Mouse (Mus musculus): ENCODE data around the gene Gm14409.
"Not testable (repeated sequence)": the region's sequence is repeated elsewhere in the genome, so short reads cannot be mapped to it uniquely, and the experiment has no call there.

Gene Gm14409

GRCm38 (mm10) chr2:177266936-177267335 lies at the start of gene Gm14409:
Gm14409 (minus strand) TSS chr2:177267036.
- not testable (repeated sequence) for DNase-seq

DNA sequence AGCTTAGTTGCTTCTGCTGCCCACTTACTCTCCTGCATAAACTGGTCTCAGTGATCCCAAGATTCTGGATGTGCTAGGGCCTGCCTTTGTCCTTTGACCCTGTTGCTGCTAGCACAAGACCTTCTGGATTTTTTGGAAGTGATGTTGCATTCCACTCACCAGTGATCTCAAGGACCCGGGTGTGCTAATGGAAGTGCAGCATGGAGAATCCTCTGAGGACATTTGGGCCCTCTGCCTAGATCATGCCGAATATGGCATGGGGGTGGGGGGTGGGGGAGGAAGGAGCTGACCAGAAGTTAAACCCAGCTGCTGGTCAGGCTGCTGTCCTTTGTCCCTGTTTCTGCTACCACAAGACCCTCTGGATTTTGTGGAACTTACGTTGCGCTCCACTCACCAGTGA lies 42.8 kb upstream of the Gm14409 start:
- DNase-seq, result not testable (repeated sequence)

DNA sequence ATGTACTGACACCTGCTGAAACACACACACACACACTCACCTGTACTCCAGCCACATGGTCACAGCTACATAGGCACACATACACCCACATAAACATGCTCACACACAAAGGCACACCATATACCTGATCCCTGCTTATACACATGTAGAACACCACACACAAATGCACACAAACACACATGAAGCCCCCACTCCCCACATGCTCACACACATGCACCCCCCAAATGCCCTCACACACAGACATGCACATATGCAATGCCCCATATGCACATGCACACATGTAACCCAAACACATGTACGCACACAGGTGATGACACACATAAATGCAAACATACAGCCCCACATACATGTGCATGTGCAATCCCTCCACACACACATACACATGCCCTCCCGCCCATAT lies 38.1 kb upstream of the Gm14409 start:
- not testable (repeated sequence) for DNase-seq

- DNase-seq, result not testable (repeated sequence)
These were observed 16.9 kb upstream of the Gm14409 start for GRCm38 (mm10) chr2:177283701-177284100.

- not testable (repeated sequence) for DNase-seq
These were observed 10.9 kb upstream of the Gm14409 start for GRCm38 (mm10) chr2:177277754-177278153.

GRCm38 (mm10) chr2:177272237-177272636 lies 5.4 kb upstream of the Gm14409 start:
- DNase-seq, result not testable (repeated sequence)

DNA sequence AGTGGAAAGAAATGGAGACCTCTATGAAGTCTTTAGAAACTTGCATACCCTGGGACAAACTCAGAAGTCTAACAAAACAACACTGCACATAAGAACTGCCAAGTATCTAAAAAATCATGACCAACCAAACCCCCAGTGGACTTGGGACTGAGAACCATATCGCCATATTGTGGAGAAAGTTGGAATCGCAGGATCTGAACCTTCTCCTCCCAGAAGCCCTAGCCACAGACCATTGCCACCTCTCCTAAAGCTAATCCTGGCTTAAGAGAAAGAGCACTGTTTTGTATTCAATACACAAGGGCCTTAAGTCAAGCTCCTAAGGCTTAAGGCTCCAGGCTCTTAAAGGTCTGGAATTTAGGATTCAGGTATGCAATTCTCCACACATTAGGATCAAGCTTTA lies 19.4 kb downstream of the Gm14409 start:
- DNase-seq, result not testable (repeated sequence)

DNA sequence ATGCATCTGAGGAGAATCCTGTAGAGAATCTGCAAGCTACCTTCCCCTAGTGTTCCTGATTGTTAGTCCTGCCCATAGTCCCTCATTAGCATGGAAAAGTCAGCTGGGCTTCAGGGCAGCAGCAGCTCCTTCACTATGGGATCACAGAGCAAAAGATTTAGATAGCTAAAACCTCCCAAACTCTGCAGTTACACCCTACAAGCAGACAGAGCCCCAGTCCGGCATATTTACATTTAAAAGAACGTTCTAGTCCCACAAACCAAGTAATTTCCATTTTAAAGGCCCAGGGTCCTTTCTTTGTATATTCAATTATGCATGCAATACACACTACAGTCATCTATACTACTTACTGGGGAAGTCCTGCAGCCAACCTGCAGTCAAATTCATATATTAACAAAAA lies 36.4 kb downstream of the Gm14409 start:
- not testable (repeated sequence) for DNase-seq
